Mouse (Mus musculus): ENCODE results near the gene Mapk6.
"Not testable (repeated sequence)": the region's sequence is repeated elsewhere in the genome, so short reads cannot be mapped to it uniquely, and the experiment has no call there.

Gene Mapk6

GRCm38 (mm10) chr9:75382825-75383224, 27.0 kb downstream of the Mapk6 start:
- DNase-seq (ENCODE audit: low spot score in 2 of 2) = no peak

GRCm38 (mm10) chr9:75378774-75379173, 31.0 kb downstream of the Mapk6 start:
- no peak for DNase-seq (ENCODE audit: low spot score in 2 of 2)

GRCm38 (mm10) chr9:75376428-75376827, 33.4 kb downstream of the Mapk6 start:
- no peak for DNase-seq (ENCODE audit: low spot score in 2 of 2)

GRCm38 (mm10) chr9:75375606-75376005, 34.2 kb downstream of the Mapk6 start:
- DNase-seq (ENCODE audit: low spot score in 2 of 2) = no peak

GRCm38 (mm10) chr9:75368779-75369178, 41.0 kb downstream of the Mapk6 start:
- DNase-seq (ENCODE audit: low spot score in 2 of 2) = no peak

- no peak for DNase-seq (ENCODE audit: low spot score in 2 of 2)
Measured at GRCm38 (mm10) chr9:75366191-75366590, 43.6 kb downstream of the Mapk6 start.

- no peak for DNase-seq (ENCODE audit: low spot score in 2 of 2)
Measured at GRCm38 (mm10) chr9:75365195-75365594, 44.6 kb downstream of the Mapk6 start.

GRCm38 (mm10) chr9:75363702-75364101, 46.1 kb downstream of the Mapk6 start:
- not testable (repeated sequence) for DNase-seq (ENCODE audit: low spot score in 2 of 2)

GRCm38 (mm10) chr9:75363001-75363400, 46.8 kb downstream of the Mapk6 start:
- DNase-seq (ENCODE audit: low spot score in 2 of 2) = no peak

- DNase-seq (ENCODE audit: low spot score in 2 of 2) = no peak
Measured at GRCm38 (mm10) chr9:75362201-75362600, 47.6 kb downstream of the Mapk6 start.

- DNase-seq (ENCODE audit: low spot score in 2 of 2) = peak in 1 of 2 experiments; percentile 51
Measured at GRCm38 (mm10) chr9:75361699-75362098, 48.1 kb downstream of the Mapk6 start.

GRCm38 (mm10) chr9:75357087-75357654, 52.6 kb downstream of the Mapk6 start:
- DNase-seq (ENCODE audit: low spot score in 2 of 2) = no peak

GRCm38 (mm10) chr9:75355783-75356182, 54.0 kb downstream of the Mapk6 start:
- DNase-seq (ENCODE audit: low spot score in 2 of 2) = no peak

- no peak for DNase-seq (ENCODE audit: low spot score in 2 of 2)
Measured at GRCm38 (mm10) chr9:75353094-75353493, 56.7 kb downstream of the Mapk6 start.

GRCm38 (mm10) chr9:75348641-75349040, 61.2 kb downstream of the Mapk6 start:
- no peak for DNase-seq (ENCODE audit: low spot score in 2 of 2)

- DNase-seq (ENCODE audit: low spot score in 2 of 2) = no peak
Measured at GRCm38 (mm10) chr9:75348066-75348465, 61.7 kb downstream of the Mapk6 start.

GRCm38 (mm10) chr9:75347458-75347857, 62.3 kb downstream of the Mapk6 start, which contains the start of gene Bcl2l10:
TSS of gene Bcl2l10 (plus strand) at chr9:75347758.
- DNase-seq (ENCODE audit: low spot score in 2 of 2) = no peak

- no peak for DNase-seq (ENCODE audit: low spot score in 2 of 2)
Measured at GRCm38 (mm10) chr9:75342433-75342832, 67.4 kb downstream of the Mapk6 start.

GRCm38 (mm10) chr9:75338016-75338415, 71.8 kb downstream of the Mapk6 start:
- DNase-seq (ENCODE audit: low spot score in 2 of 2) = peak; percentile 30 to 36

- no peak for DNase-seq (ENCODE audit: low spot score in 2 of 2)
Measured at GRCm38 (mm10) chr9:75334440-75334839, 75.4 kb downstream of the Mapk6 start.

- no peak for DNase-seq (ENCODE audit: low spot score in 2 of 2)
Measured at GRCm38 (mm10) chr9:75330821-75331220, 79.0 kb downstream of the Mapk6 start.

GRCm38 (mm10) chr9:75328047-75328446, 81.8 kb downstream of the Mapk6 start:
- DNase-seq (ENCODE audit: low spot score in 2 of 2) = no peak

GRCm38 (mm10) chr9:75322099-75322885, 87.5 kb downstream of the Mapk6 start:
- DNase-seq (ENCODE audit: low spot score in 2 of 2) = no peak

All from frontal cortex, postnatal 25 days (tissue).